Mouse (Mus musculus) right cerebral cortex, postnatal 14 days (tissue): ENCODE data around the gene Supv3l1.
"Not testable (repeated sequence)": the region's sequence is repeated elsewhere in the genome, so short reads cannot be mapped to it uniquely, and the experiment has no call there.

Experiments
- DNase-seq: peaks from one replicate; pipeline ENCODE4 v3.0.0; 2022

Supv3l1 gene

GRCm38 (mm10) chr10:62449364-62450279 lies at the start of gene Supv3l1, which contains the start of gene 4930507D05Rik:
TSS of gene Supv3l1 (minus strand) at chr10:62449738.
TSS of gene 4930507D05Rik (plus strand) at chr10:62449489.
- peak; percentile 93 for DNase-seq

- not testable (repeated sequence) for DNase-seq
Observed at GRCm38 (mm10) chr10:62491681-62492080, 42.1 kb upstream of the Supv3l1 start.

GRCm38 (mm10) chr10:62488266-62488665 lies 38.7 kb upstream of the Supv3l1 start:
- peak; percentile 14 for DNase-seq

- peak; percentile 94 for DNase-seq
Observed at GRCm38 (mm10) chr10:62486618-62487415, 37.3 kb upstream of the Supv3l1 start, which contains the start of gene Vps26a. TSS of gene Vps26a (minus strand) at chr10:62486805.

GRCm38 (mm10) chr10:62485878-62486582 lies 36.5 kb upstream of the Supv3l1 start:
- no peak for DNase-seq

- DNase-seq: no peak
Observed at GRCm38 (mm10) chr10:62481108-62481852, 31.7 kb upstream of the Supv3l1 start.

- no peak for DNase-seq
Observed at GRCm38 (mm10) chr10:62476980-62477379, 27.4 kb upstream of the Supv3l1 start.

GRCm38 (mm10) chr10:62474944-62475343 lies 25.4 kb upstream of the Supv3l1 start:
- DNase-seq: no peak

- DNase-seq: no peak
Observed at GRCm38 (mm10) chr10:62471105-62471504, 21.6 kb upstream of the Supv3l1 start.

- DNase-seq: no peak
Observed at GRCm38 (mm10) chr10:62469736-62470135, 20.2 kb upstream of the Supv3l1 start.

- DNase-seq: no peak
Observed at GRCm38 (mm10) chr10:62461321-62461720, 11.8 kb upstream of the Supv3l1 start.

- DNase-seq: not testable (repeated sequence)
Observed at GRCm38 (mm10) chr10:62452001-62452400, 2.5 kb upstream of the Supv3l1 start.

- no peak for DNase-seq
Observed at GRCm38 (mm10) chr10:62450280-62450640, 722 bp upstream of the Supv3l1 start.

GRCm38 (mm10) chr10:62430427-62430826 lies 19.1 kb downstream of the Supv3l1 start:
- no peak for DNase-seq

- no peak for DNase-seq
Observed at GRCm38 (mm10) chr10:62425081-62425871, 24.3 kb downstream of the Supv3l1 start.

- no peak for DNase-seq
Observed at GRCm38 (mm10) chr10:62422255-62422654, 27.3 kb downstream of the Supv3l1 start, which contains the start of gene Hkdc1. TSS of gene Hkdc1 (minus strand) at chr10:62422491.

GRCm38 (mm10) chr10:62421127-62421526 lies 28.4 kb downstream of the Supv3l1 start:
- no peak for DNase-seq

GRCm38 (mm10) chr10:62420399-62420798 lies 29.1 kb downstream of the Supv3l1 start:
- DNase-seq: no peak

GRCm38 (mm10) chr10:62419422-62419821 lies 30.1 kb downstream of the Supv3l1 start:
- DNase-seq: no peak

- DNase-seq: no peak
Observed at GRCm38 (mm10) chr10:62418831-62419356, 30.6 kb downstream of the Supv3l1 start.

GRCm38 (mm10) chr10:62413606-62413982 lies 35.9 kb downstream of the Supv3l1 start:
- no peak for DNase-seq
